Mouse (Mus musculus) liver, embryonic 11.5 days (tissue): ENCODE data around the gene Vps13c. TPM values are rescaled to one million over a fixed set of nuclear protein-coding genes. Genes with fewer than 3 reads are reported as not detected.

Experiments
- ATAC-seq: fragments of 200-750 bp; cut with Nextera tagmentation; replicated peaks from 2 replicates; pipeline ENCODE4 v1.8.0; 2017; ENCODE audit warnings: moderate number of reproducible peaks, mild to moderate bottlenecking, moderate TSS enrichment, moderate library complexity; ENCODE audit not compliant: low FRiP score
- DNase-seq: peaks from one replicate; pipeline ENCODE4 v3.0.0-alpha.2; 2017; ENCODE audit warnings: low spot score
- H3K27ac ChIP-seq: fragments of 300-500 bp; sonication (generic); 2 replicates; pipeline ENCODE4 v1.5.1; 2014; ENCODE audit warnings: mild to moderate bottlenecking, low read depth, low read length, control low read depth
- H3K27me3 ChIP-seq: fragments of 300-500 bp; sonication (generic); replicated peaks from 2 replicates; pipeline ENCODE4 v1.6.1; 2014; ENCODE audit warnings: low read length, mixed read lengths; ENCODE audit not compliant: control insufficient read depth, insufficient read depth
- H3K36me3 ChIP-seq: fragments of 300-500 bp; sonication (generic); 2 replicates; pipeline ENCODE4 v1.6.1; 2014; ENCODE audit warnings: mild to moderate bottlenecking, low read length, moderate library complexity, mixed read lengths; ENCODE audit not compliant: control insufficient read depth, insufficient read depth
- H3K4me1 ChIP-seq: fragments of 300-500 bp; sonication (generic); replicated peaks from 2 replicates; pipeline ENCODE4 v1.6.1; 2014; ENCODE audit warnings: low read length, mixed read lengths; ENCODE audit not compliant: control insufficient read depth, insufficient read depth
- H3K4me2 ChIP-seq: fragments of 300-500 bp; sonication (generic); 2 replicates; pipeline ENCODE4 v1.6.1; 2014; ENCODE audit warnings: mild to moderate bottlenecking, control low read depth, moderate library complexity
- H3K4me3 ChIP-seq: fragments of 300-500 bp; sonication (generic); 2 replicates; pipeline ENCODE4 v1.5.1; 2014; ENCODE audit warnings: low read depth, low read length, control low read depth
- H3K9ac ChIP-seq: fragments of 300-500 bp; sonication (generic); 2 replicates; pipeline ENCODE4 v1.6.1; 2014; ENCODE audit warnings: low read depth, low read length, control low read depth
- H3K9me3 ChIP-seq: fragments of 300-500 bp; sonication (generic); 2 replicates; pipeline ENCODE4 v1.6.1; 2016; ENCODE audit warnings: low read length, inconsistent platforms, mixed read lengths; ENCODE audit not compliant: control insufficient read depth
- WGBS: fragments of 180-500 bp; shearing (Covaris S2); extraction: QIAGEN DNeasy Blood & Tissue Kit; methylation state at CpG from one replicate; pipeline ENCODE4 v1.1.7; 2014; 5-methylcytosine and 5-hydroxymethylcytosine counted together
- polyA plus RNA-seq: library from polyadenylated mRNA; unstranded; fragments of >200 nt; fragmentation: Nextera tagmentation; extraction: Ambion mirVana; gene quantifications from 2 replicates; pipeline ENCODE4 v1.2.1, GENCODE M21; 2014

Vps13c gene
- polyA plus RNA-seq, 1 experiment from 2014 or later: 14.7 TPM

DNA sequence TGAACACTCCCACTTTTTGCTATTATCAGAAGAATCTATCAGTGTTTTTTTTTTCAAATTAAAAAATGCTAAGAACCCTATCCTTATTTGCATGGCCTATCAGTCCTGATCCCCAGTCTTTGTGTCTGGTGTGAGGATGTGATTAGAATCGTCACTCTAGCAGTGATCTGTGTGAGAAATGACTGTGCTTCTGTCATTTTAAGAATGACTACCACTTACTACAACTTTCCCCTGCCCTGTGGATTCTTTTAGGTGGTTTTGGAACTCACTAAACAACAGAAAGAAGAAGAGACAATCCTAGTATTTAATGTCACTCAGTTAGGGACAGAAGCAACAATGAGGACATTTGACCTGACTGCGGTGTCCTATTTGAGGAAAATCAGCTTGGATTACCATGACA, 65.3 kb downstream of the Vps13c start:
- H3K4me2 ChIP-seq: no peak overlapping the region
- no peaks in the 10 kb centered on the region for H3K4me1 ChIP-seq
- 89% methylated on average over 2 of the region's 2 CpGs for WGBS
- H3K4me3 ChIP-seq: no peak overlapping the region
- H3K36me3 ChIP-seq: peaks cover 25% of the 10 kb centered on the region
- no peaks in the 10 kb centered on the region for H3K9me3 ChIP-seq
- no peak for DNase-seq
- no peak overlapping the region for H3K9ac ChIP-seq
- no peak overlapping the region for H3K27ac ChIP-seq
- no peak for ATAC-seq
- H3K27me3 ChIP-seq: no peaks in the 10 kb centered on the region

- WGBS: 92% methylated on average over 7 of the region's 7 CpGs
- Histone ChIP-seq H3K36me3 (peaks cover 29% of the 10 kb centered on the region), H3K9me3 (no peaks in the 10 kb centered on the region), H3K27ac (no peak overlapping the region), H3K4me1 (no peaks in the 10 kb centered on the region), H3K9ac (no peak overlapping the region), H3K4me2 (no peak overlapping the region), H3K4me3 (no peak overlapping the region), H3K27me3 (no peaks in the 10 kb centered on the region)
- DNase-seq: no peak
- ATAC-seq: no peak
Measured at GRCm38 (mm10) chr9:67914681-67915080, 74.5 kb downstream of the Vps13c start.

GRCm38 (mm10) chr9:67922350-67922749, 82.2 kb downstream of the Vps13c start:
- Histone ChIP-seq H3K9ac (no peak overlapping the region), H3K9me3 (no peaks in the 10 kb centered on the region), H3K27me3 (no peaks in the 10 kb centered on the region), H3K4me1 (no peaks in the 10 kb centered on the region), H3K27ac (no peak overlapping the region), H3K4me2 (no peak overlapping the region), H3K4me3 (no peak overlapping the region), H3K36me3 (peaks cover 14% of the 10 kb centered on the region; the same call in 1 of the 2 replicates)
- DNase-seq (no peak), ATAC-seq (no peak)
- WGBS: 94% methylated on average over 5 of the region's 5 CpGs

GRCm38 (mm10) chr9:67930629-67931028, 90.4 kb downstream of the Vps13c start:
- DNase-seq: no peak

DNA sequence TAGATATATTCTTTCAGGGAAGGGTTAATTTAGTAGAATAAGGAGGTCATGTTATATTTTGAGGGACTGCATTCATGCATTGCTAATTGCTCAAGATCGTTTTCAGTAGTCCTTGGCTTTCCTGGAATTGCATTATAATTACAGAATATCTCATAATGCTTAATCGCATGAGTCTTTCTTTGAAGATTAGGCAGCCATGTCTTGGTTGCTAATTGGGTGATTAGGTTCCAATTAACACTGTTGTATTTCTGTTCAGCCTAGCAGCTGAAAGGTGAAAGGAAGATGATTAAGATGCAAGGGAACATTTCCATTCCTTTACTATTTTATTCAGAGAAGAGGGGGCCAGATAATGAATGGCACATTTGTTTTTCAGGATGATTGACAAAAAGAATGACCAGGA, 97.1 kb downstream of the Vps13c start:
- ATAC-seq (no peak), DNase-seq (no peak)
- Histone ChIP-seq H3K9ac (no peak overlapping the region), H3K27me3 (no peaks in the 10 kb centered on the region), H3K4me2 (no peak overlapping the region), H3K27ac (no peak overlapping the region), H3K4me3 (no peak overlapping the region), H3K36me3 (peaks cover 22% of the 10 kb centered on the region; the same call in 1 of the 2 replicates), H3K4me1 (no peaks in the 10 kb centered on the region), H3K9me3 (no peaks in the 10 kb centered on the region)
- 90% methylated on average over 2 of the region's 2 CpGs for WGBS

More at GRCm38 (mm10) chr9:67930629-67931028, 90.4 kb downstream of the Vps13c start:
- 72% methylated on average over 7 of the region's 7 CpGs for WGBS
- ATAC-seq: no peak
- Histone ChIP-seq H3K4me3 (no peak overlapping the region), H3K27me3 (no peaks in the 10 kb centered on the region), H3K4me2 (no peak overlapping the region), H3K27ac (no peak overlapping the region), H3K4me1 (no peaks in the 10 kb centered on the region), H3K9ac (no peak overlapping the region), H3K36me3 (peaks cover 20% of the 10 kb centered on the region; the same call in 1 of the 2 replicates), H3K9me3 (no peaks in the 10 kb centered on the region)

- no peak for ATAC-seq
- 89% methylated on average over 7 of the region's 7 CpGs for WGBS
- Histone ChIP-seq H3K4me1 (no peaks in the 10 kb centered on the region), H3K9ac (no peak overlapping the region), H3K27me3 (no peaks in the 10 kb centered on the region), H3K4me3 (no peak overlapping the region), H3K36me3 (peaks cover 24% of the 10 kb centered on the region), H3K9me3 (no peaks in the 10 kb centered on the region), H3K4me2 (no peak overlapping the region), H3K27ac (no peak overlapping the region)
- DNase-seq: no peak
Measured at GRCm38 (mm10) chr9:67955466-67956010, 115.3 kb downstream of the Vps13c start.

- DNase-seq: no peak
- H3K9ac ChIP-seq: no peak overlapping the region
- no peak for ATAC-seq
- WGBS: 95% methylated on average over 5 of the region's 5 CpGs
- no peaks in the 10 kb centered on the region for H3K27me3 ChIP-seq
- no peaks in the 10 kb centered on the region for H3K9me3 ChIP-seq
- H3K4me3 ChIP-seq: no peak overlapping the region
- no peaks in the 10 kb centered on the region for H3K4me1 ChIP-seq
- H3K4me2 ChIP-seq: no peak overlapping the region
- H3K36me3 ChIP-seq: peaks cover 17% of the 10 kb centered on the region; the same call in 1 of the 2 replicates
- no peak overlapping the region for H3K27ac ChIP-seq
Measured at GRCm38 (mm10) chr9:67961953-67962352, 121.8 kb downstream of the Vps13c start.

GRCm38 (mm10) chr9:67965889-67966288, 125.7 kb downstream of the Vps13c start:
- Histone ChIP-seq H3K4me3 (no peak overlapping the region), H3K4me1 (no peaks in the 10 kb centered on the region), H3K9me3 (no peaks in the 10 kb centered on the region), H3K4me2 (no peak overlapping the region), H3K27ac (no peak overlapping the region), H3K27me3 (no peaks in the 10 kb centered on the region), H3K9ac (no peak overlapping the region), H3K36me3 (peaks cover 11% of the 10 kb centered on the region; the same call in 1 of the 2 replicates)
- DNase-seq: no peak
- 81% methylated on average over 14 of the region's 14 CpGs for WGBS
- ATAC-seq: no peak

DNA sequence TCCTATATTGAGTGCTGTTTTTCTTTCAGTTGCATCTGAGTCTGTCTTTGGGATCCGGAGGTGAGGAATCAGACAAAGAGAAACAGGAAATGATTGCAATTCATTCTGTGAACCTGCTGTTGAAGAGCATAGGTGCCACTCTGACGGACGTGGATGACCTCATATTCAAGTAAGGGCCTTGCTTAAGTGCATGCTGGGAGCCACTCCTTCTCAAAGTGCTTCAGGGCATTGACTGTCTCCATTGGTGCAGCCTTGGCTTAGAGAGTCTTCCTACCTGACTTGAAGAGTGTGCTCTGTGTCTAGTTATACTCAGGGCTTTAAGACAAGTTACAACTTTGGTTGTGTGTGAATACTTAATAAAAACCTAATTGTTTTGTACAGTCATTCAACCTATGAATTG, 126.8 kb downstream of the Vps13c start:
- H3K4me1 ChIP-seq: no peaks in the 10 kb centered on the region
- H3K27ac ChIP-seq: no peak overlapping the region
- DNase-seq (no peak), ATAC-seq (no peak)
- H3K4me3 ChIP-seq: no peak overlapping the region
- no peak overlapping the region for H3K9ac ChIP-seq
- no peaks in the 10 kb centered on the region for H3K9me3 ChIP-seq
- WGBS: 83% methylated on average over 3 of the region's 3 CpGs
- H3K36me3 ChIP-seq: peaks cover 6% of the 10 kb centered on the region; the same call in 1 of the 2 replicates
- no peaks in the 10 kb centered on the region for H3K27me3 ChIP-seq
- no peak overlapping the region for H3K4me2 ChIP-seq
